Mouse (Mus musculus) heart, adult 2 months (tissue): Measurements from ENCODE around the gene Tysnd1. TPM values are rescaled to one million over a fixed set of nuclear protein-coding genes. Genes with fewer than 3 reads are reported as not detected.

Experiments
- DNase-seq, 2 experiments: peaks; one replicate each; pipeline ENCODE4 v3.0.0; 2021
- H3K27ac ChIP-seq: fragments of 200-600 bp; 2 replicates; pipeline ENCODE4 v1.8.1; 2022
- H3K27me3 ChIP-seq: fragments of 200-500 bp; 2 replicates; pipeline ENCODE4 v1.6.1; 2012; ENCODE audit warnings: mild to moderate bottlenecking, low read length, inconsistent platforms, mixed read lengths; ENCODE audit not compliant: control insufficient read depth, insufficient read depth
- H3K36me3 ChIP-seq: fragments of 200-500 bp; 2 replicates; pipeline ENCODE4 v1.6.1; 2012; ENCODE audit warnings: low read length, inconsistent platforms; ENCODE audit not compliant: control insufficient read depth, insufficient read depth
- H3K4me1 ChIP-seq: fragments of 200-500 bp; 2 replicates; pipeline ENCODE4 v1.6.1; 2011; ENCODE audit warnings: low read length; ENCODE audit not compliant: control insufficient read depth, insufficient read depth
- H3K4me3 ChIP-seq: fragments of 200-600 bp; 2 replicates; pipeline ENCODE4 v1.8.1; 2022
- H3K79me2 ChIP-seq: fragments of 200-500 bp; replicated peaks from 2 replicates; pipeline ENCODE4 v1.6.1; 2012; ENCODE audit warnings: mild to moderate bottlenecking, inconsistent platforms, low read length, moderate library complexity, mixed read lengths; ENCODE audit not compliant: control insufficient read depth, insufficient read depth
- H3K9ac ChIP-seq: fragments of 200-500 bp; 2 replicates; pipeline ENCODE4 v1.6.1; 2012; ENCODE audit warnings: low read depth, mild to moderate bottlenecking, control low read depth, inconsistent platforms, low read length, mixed read lengths
- CTCF ChIP-seq: fragments of 200-600 bp; IDR thresholded peaks from 2 replicates; pipeline ENCODE4 v1.8.1; 2022; ENCODE audit warnings: antibody characterized with exemption, mild to moderate bottlenecking, moderate library complexity
- EP300 ChIP-seq: fragments of 200-500 bp; IDR thresholded peaks from 2 replicates; pipeline ENCODE4 v1.6.1; 2011; ENCODE audit warnings: low read depth, low read length, control low read depth; ENCODE audit not compliant: insufficient read depth
- POLR2A ChIP-seq: fragments of 200-500 bp; IDR thresholded peaks from 2 replicates; pipeline ENCODE4 v1.6.1; 2011; ENCODE audit warnings: mild to moderate bottlenecking, low read depth, low read length, control low read depth; ENCODE audit not compliant: insufficient read depth
- WGBS: fragments of 180-500 bp; shearing (Covaris S2); methylation state at CpG from one replicate; pipeline ENCODE4 v1.1.7; 2018; 5-methylcytosine and 5-hydroxymethylcytosine counted together
- intact Hi-C: fragments of 180-260 bp; cut with DNase I; formaldehyde crosslinking; loops from one replicate; pipeline ENCODE4 v1.15.1; 2025
- polyA plus RNA-seq: library from polyadenylated mRNA; depleted of rRNA; stranded (reverse); fragments of >200 nt; gene quantifications from 2 replicates; pipeline ENCODE4 v1.2.3, GENCODE M21; 2012
- total RNA-seq, 2 experiments: library from RNA; stranded (reverse); gene quantifications; 2 replicates each; pipeline ENCODE4 v1.2.3; 2021

Tysnd1 gene
- total and polyA plus RNA-seq, 3 experiments = 20.2 to 27.2 (median 22.3) TPM

- H3K27me3 ChIP-seq = no peaks in the 10 kb centered on the region
- H3K36me3 ChIP-seq = no peaks in the 10 kb centered on the region
- DNase-seq = no peak
- peaks cover 4% of the 10 kb centered on the region for H3K4me1 ChIP-seq
- H3K27ac ChIP-seq = no peak overlapping the region
- TF ChIP-seq CTCF (no peak), EP300 (no peak), POLR2A (no peak)
- no peak overlapping the region for H3K9ac ChIP-seq
- WGBS = 75% methylated on average over 7 of the region's 7 CpGs
- no peaks in the 10 kb centered on the region for H3K79me2 ChIP-seq
- no peak overlapping the region for H3K4me3 ChIP-seq
- intact Hi-C loops = no loop called here
Measured at GRCm38 (mm10) chr10:61720331-61720730, 25.0 kb downstream of the Tysnd1 start.

- TF ChIP-seq POLR2A (no peak), CTCF (no peak), EP300 (no peak)
- 0 out of 2 replicates have a peak, but pooled peaks cover 1% of the 10 kb centered on the region for H3K4me1 ChIP-seq
- no peak overlapping the region for H3K9ac ChIP-seq
- H3K36me3 ChIP-seq = no peaks in the 10 kb centered on the region
- DNase-seq = no peak
- H3K79me2 ChIP-seq = no peaks in the 10 kb centered on the region
- H3K4me3 ChIP-seq = no peak overlapping the region
- no peaks in the 10 kb centered on the region for H3K27me3 ChIP-seq
- WGBS = 81% methylated on average over 3 of the region's 3 CpGs
- H3K27ac ChIP-seq = no peak overlapping the region
- intact Hi-C loops = no loop called here
Measured at GRCm38 (mm10) chr10:61722215-61722614, 26.9 kb downstream of the Tysnd1 start.

GRCm38 (mm10) chr10:61723271-61723670 is 28.0 kb downstream of the Tysnd1 start:
- Histone ChIP-seq H3K79me2 (no peaks in the 10 kb centered on the region), H3K27ac (no peak overlapping the region), H3K9ac (no peak overlapping the region), H3K4me3 (no peak overlapping the region), H3K27me3 (no peaks in the 10 kb centered on the region), H3K4me1 (0 out of 2 replicates have a peak, but pooled peaks cover 1% of the 10 kb centered on the region), H3K36me3 (no peaks in the 10 kb centered on the region)
- peak in 1 of 2 experiments; percentile 16 for DNase-seq
- TF ChIP-seq CTCF (no peak), EP300 (no peak), POLR2A (no peak)
- WGBS = 40% methylated on average over 6 of the region's 6 CpGs
- intact Hi-C loops = no loop called here

GRCm38 (mm10) chr10:61729181-61729580 is 33.9 kb downstream of the Tysnd1 start:
- WGBS = 88% methylated on average over 11 of the region's 11 CpGs
- no peak for DNase-seq

GRCm38 (mm10) chr10:61730171-61730570 is 34.9 kb downstream of the Tysnd1 start:
- DNase-seq = no peak
- Histone ChIP-seq H3K27ac (no peak overlapping the region), H3K4me1 (no peaks in the 10 kb centered on the region), H3K27me3 (no peaks in the 10 kb centered on the region), H3K9ac (no peak overlapping the region), H3K36me3 (no peaks in the 10 kb centered on the region), H3K4me3 (no peak overlapping the region), H3K79me2 (no peaks in the 10 kb centered on the region)
- TF ChIP-seq CTCF (no peak), EP300 (no peak), POLR2A (no peak)
- intact Hi-C loops = no loop called here
- WGBS = 95% methylated on average over 6 of the region's 6 CpGs

More at GRCm38 (mm10) chr10:61729181-61729580, 33.9 kb downstream of the Tysnd1 start:
- H3K27me3 ChIP-seq = no peaks in the 10 kb centered on the region
- no peak overlapping the region for H3K4me3 ChIP-seq
- no peak overlapping the region for H3K27ac ChIP-seq
- no peaks in the 10 kb centered on the region for H3K36me3 ChIP-seq
- TF ChIP-seq POLR2A (no peak), CTCF (no peak), EP300 (no peak)
- H3K79me2 ChIP-seq = no peaks in the 10 kb centered on the region
- no peak overlapping the region for H3K9ac ChIP-seq
- intact Hi-C loops = no loop called here
- no peaks in the 10 kb centered on the region for H3K4me1 ChIP-seq

GRCm38 (mm10) chr10:61734377-61734776 is 39.1 kb downstream of the Tysnd1 start:
- Histone ChIP-seq H3K36me3 (no peaks in the 10 kb centered on the region), H3K79me2 (no peaks in the 10 kb centered on the region), H3K27ac (no peak overlapping the region), H3K4me3 (no peak overlapping the region), H3K27me3 (no peaks in the 10 kb centered on the region), H3K9ac (no peak overlapping the region), H3K4me1 (no peaks in the 10 kb centered on the region)
- intact Hi-C loops = loop anchor here (2.0 kb wide), 1 partner anchor 40 kb away; the partner anchor contains the start of gene Tysnd1
- TF ChIP-seq CTCF (peak; percentile 82), POLR2A (no peak)
- no peak for DNase-seq
- 57% methylated on average over 3 of the region's 3 CpGs for WGBS
